Mouse (Mus musculus) cerebellum, adult 18-20 months (tissue): ENCODE results near the gene Aff4.

Source experiments
- DNase-seq, 2 experiments: peaks; one replicate each; pipeline ENCODE4 v3.0.0; 2021

The Aff4 gene

DNA sequence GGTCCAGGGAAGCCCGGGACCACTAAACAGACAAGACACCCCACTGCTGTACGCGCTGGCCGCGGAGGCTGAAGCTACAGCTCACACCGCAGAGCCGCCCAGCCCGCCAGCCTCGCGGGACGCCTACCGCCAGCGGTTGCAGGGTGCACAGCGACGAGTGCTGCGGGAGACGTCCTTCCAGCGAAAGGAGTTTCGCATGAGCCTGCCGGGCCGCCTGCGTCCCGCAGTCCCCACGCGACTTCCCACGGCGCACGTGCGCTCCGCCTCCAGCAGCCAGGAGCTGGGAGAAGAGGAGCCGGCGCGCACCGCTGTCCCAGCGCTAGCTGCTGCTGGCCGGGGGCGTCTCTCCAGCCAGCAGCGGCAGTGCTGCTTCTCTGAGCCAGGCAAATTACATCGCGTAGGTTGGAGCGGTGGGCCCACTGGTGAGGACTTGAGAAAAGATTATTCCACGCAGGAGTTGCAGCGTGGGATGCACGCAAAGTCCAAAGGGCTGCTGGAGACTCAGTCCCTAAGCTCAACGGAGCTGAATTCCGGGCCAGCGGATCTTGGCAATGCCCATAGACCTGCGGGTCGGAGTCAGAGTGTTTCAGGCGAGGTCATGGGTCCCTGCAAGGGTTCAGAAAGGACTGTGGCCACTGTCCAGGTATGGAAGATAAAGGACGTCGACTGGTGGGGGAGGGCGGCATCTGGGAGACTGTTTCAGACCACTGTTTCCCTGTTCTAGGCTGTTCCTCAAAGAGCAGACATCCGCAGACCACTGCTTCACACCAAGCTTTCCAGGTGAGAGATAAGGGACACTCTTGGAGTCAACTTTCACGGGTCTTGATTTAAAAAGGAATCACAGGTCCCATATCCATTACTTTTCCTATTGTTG lies 113.2 kb downstream of the Aff4 start:
- DNase-seq: peak in 1 of 2 experiments; percentile 43

DNA sequence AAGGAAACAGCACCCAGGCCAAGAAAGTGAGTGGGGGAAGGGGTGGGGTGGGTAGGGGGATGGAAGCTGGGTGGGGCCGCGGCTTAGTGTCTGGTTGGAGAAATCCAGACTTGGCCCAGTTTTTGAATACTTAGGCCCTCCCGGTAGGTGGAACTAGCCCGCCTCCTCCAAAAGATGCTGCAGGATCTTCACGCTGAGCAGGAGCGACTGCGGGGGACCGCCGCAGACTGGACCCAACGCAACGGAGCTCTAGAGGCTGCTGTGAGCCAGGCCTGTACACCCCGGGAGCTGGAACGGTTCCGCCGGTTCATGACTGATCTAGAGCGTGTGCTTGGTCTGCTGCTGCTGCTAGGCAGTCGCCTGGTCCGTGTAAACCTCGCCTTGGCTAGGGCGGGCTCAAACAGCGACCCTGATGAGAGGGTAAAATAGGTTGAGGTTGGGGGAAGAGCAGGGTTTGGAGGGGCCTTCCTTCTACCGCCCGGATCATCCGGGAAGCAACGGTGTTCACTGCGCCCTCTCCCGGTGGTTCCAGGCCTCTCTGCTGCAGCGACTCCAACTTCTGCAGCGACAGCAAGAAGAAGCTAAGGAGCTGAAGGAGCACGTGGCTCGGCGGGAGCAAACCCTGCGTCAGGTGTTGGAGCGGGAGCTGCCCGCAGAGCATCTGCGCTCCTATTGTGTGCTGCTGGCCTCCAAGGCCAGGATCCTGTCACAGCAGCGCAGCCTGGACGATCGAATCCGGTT lies 115.8 kb downstream of the Aff4 start:
- peak; percentile 92 for DNase-seq

DNA sequence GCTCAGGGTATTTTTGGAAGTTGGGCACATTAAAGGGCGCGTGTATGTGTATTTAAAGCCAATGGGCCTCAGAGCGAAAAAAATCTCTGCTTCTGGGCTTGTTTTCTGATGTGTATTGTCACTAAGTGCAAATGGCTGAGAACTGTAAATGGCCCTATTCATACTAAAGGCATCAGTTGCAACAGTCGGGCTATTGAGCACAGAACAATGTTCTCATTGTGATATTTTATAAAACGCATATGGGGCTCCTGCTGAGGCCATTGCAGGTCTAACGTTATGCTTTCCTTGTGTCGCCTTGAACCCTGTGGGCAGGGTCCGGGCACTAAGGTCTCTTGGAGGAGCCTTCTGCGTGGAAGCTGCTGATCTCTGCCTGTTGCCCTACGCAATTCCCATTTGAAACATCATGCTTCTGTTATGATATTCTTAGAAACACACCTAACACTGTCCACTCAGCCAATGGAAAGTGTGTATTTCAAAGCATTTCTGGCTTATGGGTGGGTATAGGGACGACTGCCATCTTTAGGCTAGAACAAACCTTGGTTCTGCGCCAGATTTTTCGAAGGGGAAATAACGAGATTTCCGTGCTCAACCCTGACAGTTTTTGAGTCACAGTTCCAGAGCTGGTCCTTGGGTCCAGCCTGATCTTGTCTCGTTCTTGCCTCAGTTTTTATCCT lies 118.8 kb downstream of the Aff4 start:
- DNase-seq: no peak

DNA sequence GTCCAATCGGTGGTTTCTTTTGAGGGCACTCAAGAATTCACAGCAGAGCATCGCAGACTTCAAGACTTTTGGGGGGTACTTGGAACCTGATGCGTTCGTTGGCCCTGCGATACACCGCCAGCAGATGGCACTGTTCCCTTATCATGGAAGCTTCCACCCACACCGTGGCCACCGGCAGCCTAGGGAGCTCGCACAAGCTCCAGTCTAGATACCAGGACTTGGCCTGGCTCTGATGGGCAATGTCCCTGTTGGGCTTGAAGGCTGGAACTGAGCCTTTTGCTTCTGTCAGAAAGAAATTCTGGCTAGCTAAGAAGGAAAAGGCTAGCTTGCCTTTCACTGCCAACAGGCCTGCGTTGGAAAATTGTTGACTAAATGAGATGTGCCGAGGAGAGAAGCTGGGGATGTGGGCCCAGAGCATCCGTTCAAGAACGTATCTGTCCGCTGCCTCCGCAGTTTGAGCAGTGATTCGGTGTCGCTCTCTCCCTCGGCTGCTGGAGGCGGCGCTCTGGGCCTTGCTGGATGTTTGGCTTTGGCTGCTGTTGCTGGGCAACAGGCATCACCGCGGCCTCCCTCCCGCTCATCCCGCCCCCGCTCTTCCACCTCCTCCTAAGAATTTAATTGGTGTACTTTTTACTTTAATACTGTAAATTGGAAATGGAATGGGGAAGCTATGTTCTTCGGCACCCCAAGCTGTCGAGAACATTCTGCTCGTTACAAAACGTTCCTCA lies 119.5 kb downstream of the Aff4 start, which contains the start of gene Gm9837:
TSS of gene Gm9837 (minus strand) at position 512 of the 728 bp plus-strand sequence.
- peak; percentile 95 to 96 for DNase-seq
